Mouse (Mus musculus) layer of hippocampus, adult 8-10 months (tissue): ENCODE measurements around the gene Ppp2r3a. TPM values are rescaled to one million over a fixed set of nuclear protein-coding genes. Genes with fewer than 3 reads are reported as not detected.
A peak's percentile ranks its signal among the peaks of the same experiment; 100 is the strongest.

ENCODE experiments used
- DNase-seq, 2 experiments: peaks; one replicate each; pipeline ENCODE4 v3.0.0; 2022; ENCODE audit warnings: low spot score in 2 of 2
- total RNA-seq, 4 experiments: library from RNA; stranded (reverse); gene quantifications; 2 replicates each; pipeline ENCODE4 v1.2.4; 2022

Ppp2r3a gene
- total RNA-seq = 10 to 100 TPM; 29.4 to 36.3 (median 33.1) TPM

DNA sequence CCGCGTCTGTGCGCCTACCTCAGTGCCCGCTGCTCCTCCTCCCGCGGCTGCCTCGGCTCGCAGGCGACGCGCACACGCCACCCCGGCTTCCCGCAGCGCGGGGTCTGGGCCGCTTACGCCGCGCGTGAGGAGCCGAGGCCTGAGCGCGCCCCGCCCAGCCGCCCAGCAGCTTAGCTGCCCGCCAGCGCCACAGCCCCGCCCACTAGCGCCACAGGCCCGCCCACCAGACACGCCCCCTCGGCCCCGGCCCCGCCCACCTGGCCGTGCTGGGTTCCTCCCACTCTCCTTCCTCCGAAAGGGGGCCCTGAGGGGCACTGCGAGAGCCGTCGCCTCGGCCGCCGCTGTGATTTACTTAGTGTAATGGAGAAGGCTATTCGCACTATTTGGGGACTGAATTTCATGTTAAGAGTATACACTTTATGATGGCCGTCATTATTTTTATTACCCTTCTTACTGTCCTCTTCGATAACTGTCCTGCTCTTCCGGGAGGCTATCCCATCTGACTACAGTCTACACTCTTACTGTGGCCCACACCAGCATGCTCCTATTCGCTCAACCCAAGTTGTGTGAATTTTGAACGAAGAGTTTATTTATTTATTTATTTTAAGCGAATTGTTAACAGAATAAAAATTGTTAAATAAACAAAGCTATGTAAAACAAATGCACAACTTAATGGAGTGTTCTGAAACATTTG, at the start of gene Ppp2r3a:
Gene Ppp2r3a (minus strand): TSS at position 152 of the 694 bp plus-strand sequence.
- peak; percentile 92 to 96 for DNase-seq

DNA sequence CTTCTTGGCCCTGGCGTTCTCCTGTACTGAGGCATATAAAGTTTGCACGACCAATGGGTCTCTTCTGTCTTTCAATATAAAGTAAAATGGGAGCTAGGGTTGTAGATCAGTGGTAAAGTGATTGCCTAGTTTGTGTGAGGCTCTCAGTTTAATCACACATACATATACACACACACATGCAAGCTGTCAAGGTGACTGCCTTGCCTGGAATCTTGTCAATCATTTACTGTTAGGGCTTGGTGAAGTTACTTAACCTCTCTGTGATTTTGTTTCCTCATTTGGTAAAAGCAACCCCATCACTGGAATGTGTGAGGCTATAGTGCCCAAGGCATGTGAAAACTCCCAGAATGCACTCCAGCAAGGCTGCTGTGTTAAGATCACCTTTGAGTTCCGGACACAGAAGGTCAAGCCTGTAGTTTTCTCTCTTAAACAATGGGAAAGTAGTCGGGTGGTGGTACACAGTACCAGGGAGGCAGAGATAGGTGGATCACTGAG, 48.9 kb upstream of the Ppp2r3a start:
- no peak for DNase-seq

DNA sequence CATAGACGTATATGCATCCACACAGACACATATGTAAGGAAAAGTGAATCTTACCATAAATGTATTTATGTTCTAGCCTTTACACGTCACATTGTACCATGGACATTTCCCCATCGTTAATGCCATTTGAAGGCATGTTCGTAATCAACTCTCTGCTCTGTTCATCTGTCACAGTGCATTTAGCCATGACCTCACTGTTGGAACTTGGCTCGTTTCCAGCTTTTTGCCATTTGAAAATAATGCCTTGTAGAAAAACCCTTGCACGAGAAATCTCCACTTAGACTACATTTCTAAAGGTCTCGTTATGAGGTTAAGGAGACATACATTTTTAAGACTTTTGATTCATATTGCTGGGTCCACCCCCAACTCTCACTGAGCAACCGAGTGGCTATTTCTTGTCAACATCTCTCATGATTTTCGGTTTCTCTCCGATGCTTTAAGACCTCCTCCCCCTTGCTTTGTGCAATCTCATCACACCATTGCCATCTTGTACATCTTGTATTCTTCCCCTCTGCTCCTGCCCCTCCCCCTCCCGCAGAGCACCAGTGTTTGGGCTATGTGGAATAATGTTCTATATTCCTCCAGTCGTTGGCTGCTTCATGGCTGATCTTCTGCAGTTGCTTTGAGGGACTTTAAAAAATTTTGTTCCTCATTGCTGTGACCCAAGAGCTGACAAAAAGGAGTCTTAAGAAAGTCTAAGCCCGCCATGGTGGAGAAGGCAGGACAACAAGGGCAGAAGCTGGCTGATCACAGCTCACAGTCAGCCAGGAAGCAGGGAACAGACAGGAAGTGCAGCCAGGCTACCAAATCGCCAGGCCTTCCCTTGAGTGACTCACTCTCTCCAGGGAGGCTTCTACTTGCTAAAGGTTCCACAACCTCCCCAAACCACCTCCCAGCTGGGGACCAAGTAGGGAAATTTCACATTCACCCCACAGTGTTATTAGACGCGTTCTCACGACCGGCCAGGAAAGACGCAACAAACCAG, 40.4 kb upstream of the Ppp2r3a start:
- DNase-seq = no peak

DNA sequence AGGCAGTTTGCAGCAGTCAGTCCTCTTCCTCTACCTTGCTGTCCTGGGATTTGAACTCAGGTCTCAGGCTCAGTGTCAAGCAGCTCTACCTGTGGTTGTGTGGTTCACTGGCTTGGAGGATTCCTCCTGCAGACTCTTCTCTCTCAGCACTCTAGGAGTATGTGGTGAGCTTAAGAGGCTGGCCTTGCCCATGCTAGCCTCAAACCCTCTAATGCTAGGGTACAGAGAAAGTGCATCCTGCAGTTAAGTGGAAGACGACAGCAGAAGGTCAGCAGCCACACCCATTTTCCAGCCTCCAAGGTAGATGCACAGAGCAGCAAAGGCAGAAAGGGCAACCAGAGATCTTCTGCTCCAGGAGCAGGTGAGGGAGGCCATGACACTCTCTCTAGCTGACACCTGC, 39.3 kb upstream of the Ppp2r3a start:
- no peak for DNase-seq

DNA sequence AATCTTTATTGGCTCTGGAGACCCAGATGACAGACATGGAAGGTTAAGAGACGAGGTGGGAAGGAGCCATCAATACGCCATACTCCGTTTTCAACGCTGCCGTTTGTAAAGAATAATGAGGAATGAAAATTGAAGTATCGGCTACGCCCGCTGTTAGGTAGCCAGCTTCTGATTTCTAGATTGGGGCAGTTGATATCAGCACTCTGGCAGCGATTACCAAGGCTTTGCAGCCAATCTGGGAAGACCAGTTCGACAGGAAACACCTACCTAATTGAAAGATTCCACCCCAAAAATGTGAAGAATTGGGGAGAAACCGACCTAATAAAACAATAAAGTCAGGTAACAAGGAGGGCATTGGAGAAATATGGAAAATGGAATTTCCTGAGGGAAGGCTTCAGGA, 38.2 kb upstream of the Ppp2r3a start:
- no peak for DNase-seq

DNA sequence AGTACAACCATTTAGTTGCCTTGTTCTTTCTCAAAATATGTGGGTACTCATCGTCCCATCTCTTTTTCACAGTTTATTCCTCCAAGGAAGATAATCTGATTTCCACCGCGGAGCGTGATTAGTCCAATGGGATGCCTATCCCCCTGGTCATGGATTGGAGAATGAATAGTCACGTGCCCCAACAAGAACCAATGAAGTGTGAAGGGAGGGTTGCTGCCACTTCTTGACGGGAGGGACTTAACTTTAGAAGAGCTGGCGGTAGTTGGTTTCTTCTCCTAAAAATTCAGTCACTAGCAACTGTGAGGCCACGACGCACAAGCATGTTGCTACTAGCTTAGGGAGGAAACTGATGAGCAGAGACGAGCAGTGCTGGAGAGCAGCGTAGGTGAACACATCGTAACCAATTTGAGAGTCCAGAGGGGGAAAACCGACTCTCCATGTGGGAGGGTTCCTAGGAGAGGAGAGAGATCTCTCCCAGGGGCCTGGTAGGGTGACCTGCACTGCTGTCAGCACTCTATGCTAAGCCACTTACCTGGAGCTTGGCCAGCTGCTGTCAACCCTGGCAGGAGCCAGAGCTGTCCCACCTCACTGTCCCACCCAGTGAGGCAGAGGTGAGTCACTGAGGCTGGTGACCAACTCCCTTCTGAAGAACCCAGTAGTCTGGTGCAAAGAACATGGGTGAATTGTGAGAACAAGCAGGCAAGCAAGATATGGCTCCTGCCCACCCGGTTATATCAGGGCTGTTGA, 37.5 kb upstream of the Ppp2r3a start:
- no peak for DNase-seq

DNA sequence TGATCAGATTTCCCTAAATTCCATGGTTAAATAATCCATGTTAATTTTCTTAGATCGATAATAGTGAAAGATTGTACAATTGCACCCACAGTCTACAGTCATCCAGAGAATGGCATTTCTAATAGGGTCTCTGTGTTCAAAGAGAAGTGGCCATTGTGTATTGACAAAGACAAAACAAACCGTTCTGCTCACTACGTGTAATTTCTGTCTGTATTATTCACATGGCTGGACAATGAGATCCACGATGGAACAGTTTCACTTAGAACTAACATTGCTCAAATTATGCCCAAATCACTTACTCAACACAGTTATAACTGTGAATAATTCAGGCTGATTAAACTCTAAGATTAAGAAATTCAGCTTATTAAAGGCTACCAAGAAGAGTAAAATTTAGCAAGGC, 35.2 kb upstream of the Ppp2r3a start:
- DNase-seq = no peak

DNA sequence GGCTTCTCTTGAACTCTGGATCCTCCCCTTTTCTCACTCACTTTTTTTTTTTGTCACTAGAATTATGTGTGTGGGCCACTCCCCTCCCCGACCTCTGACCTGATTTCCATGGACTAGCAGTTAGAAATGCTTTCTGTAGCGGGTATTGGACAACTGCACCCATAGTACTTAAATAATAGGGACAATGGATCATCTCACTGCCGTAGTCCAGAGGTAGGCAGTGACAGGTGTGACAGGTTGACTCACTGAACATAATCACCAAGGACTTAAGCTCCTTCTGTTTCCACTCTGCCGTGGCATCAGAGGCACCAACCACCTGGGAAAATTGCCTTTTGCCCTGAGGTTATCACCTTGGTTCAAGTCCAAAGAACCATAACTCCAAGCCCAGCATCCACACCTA, 32.5 kb upstream of the Ppp2r3a start:
- no peak for DNase-seq

DNA sequence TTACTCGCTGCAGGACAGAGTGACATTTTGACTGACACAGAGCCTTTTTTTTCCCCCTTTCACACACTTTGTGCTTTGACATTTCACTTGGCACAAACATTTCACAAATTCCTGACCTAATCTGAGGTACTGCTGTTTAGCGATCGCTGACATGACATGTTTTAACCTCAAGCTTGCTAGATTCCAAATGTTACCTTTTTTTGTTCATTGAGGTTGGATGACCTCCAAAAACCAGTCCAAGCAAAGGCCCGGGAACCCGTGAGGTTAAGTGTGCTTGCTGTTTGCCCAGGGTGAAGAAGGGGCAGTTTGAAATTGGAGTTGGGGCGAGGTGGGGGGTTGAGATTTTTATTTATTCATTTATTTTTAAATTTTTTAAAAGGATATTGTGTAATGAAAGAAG, 31.1 kb upstream of the Ppp2r3a start:
- no peak for DNase-seq

DNA sequence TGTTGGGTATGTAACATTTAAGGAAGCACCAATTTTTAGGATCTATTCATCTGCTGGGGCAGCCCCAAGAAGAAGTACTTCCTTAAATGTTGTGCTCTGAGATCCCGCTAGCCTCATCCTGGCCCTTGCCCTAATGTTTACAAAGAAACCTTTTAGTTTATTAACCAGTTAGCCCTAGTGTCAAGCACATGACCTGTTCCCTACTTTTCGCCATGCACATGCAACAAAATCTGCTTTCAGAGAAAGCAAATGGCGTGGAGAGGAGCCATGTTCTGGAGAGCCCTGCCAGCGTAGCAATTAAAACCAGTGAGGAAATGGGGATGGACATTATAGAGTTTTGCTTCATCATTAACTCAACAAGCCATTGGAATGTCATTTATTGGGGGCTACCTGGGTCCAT, 30.3 kb upstream of the Ppp2r3a start:
- DNase-seq = no peak

DNA sequence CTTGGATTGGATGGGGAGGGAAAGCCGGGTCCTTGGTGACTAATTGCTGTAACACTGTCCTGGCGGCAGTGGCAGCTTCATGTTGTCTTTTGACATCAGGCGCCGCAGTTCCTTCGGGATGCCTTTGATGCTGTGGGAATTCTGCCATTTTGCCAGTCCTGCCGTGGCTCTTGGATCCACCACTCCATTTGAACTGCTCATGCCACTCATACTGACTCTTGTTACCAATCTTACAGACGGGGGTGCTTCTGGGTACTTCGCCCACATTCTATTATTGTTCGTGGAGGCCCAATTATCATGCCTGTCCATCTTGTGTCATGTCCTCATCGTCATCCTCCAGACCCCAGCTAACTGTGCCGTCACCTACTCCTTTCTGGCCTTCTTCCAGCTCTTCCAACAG, 29.7 kb upstream of the Ppp2r3a start:
- no peak for DNase-seq

DNA sequence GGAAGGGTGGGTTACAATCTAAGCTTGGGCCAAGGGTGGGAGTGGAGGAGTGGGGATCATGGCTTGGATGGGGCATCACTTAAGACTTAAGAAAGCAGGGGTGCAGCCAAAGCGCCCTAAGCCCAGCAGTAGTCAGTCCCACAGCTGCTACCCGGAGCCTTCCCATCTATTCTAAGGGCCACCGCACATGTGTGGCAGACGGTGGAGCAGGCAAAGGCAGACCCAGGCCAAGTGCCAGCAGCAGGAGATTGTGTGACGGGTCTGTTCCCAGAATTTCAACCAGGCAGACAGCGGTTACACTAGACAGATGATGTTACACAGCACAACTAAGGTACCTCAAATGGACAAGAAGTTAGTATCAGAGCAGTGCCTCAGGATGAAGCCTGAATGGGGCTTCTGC, 29.3 kb upstream of the Ppp2r3a start:
- DNase-seq = no peak

DNA sequence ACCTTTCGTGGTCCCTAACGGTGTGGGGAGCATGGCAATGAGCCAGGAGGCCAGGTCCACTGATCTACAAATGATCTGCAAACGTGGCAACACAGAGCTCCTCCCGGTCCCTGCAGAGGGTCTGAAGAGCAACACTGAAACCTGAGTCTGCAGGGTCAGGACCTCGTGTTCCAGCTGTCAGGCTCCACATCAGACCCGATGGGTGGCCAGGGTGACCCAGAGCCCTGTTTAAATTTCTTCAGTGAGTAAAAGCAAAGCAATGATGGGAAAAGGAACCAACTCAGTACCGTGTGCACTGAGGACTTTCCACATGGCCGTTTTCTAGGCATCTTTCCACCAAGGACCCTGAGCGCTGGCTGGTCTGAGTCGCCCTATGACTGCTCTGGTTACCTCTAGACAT, 28.6 kb upstream of the Ppp2r3a start:
- no peak for DNase-seq

DNA sequence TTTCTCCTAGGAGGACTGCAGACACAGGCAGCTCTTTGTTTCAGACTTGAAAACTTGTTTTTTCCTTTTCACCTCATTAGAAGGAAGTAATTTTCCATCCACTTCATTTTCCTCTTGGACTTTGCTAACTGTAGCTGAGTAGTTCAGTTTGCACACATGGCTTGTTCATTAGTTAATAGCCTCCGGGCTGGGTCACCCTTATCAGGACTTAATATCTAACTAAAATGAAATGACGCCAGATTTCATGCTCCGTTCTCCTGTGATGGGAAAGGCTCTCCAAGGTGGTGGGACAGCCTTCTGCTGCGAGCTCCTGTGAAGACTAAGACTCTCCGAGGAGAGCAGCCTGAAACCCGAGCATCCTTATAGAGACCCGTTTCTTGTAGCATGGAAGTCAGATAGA, 21.1 kb upstream of the Ppp2r3a start:
- no peak for DNase-seq

DNA sequence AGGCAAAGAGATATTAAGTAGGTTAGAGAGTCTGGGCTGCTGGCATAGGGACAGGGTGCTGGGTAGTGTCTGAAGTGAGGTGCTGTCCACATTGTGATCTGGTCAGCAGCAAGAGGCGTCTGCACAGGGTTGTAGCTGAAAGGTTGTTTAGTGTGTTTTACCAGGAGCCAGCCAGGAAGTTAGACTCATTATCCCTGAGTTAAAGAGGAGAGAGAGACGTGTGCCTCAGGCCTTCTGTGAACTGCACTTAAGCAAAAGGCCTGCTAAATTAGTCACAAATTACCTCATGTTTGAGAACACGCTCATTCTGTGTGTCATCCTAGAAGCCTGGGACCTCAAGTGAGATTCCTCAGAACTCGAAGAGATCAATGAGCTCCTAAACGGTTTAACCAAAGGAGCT, 18.4 kb upstream of the Ppp2r3a start:
- DNase-seq = no peak

DNA sequence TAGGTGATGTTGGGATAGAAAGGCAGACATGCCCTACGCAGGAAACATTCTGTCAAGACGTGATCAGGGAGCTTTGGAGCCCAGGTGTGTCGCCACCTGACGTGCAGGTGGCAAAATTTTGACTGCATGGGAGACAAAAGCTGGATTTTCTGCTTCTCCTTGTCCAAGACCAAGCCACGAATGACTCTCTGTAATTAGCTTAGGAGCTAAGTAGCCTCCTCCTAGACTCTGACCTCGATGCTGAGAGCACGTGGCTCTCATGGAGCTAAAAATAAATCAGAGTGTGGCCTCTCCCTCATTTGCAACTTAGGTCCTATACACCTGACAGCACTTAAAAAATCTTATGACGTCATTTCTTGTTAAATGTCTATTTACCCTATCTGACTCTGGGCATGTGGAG, 14.4 kb upstream of the Ppp2r3a start:
- no peak for DNase-seq

DNA sequence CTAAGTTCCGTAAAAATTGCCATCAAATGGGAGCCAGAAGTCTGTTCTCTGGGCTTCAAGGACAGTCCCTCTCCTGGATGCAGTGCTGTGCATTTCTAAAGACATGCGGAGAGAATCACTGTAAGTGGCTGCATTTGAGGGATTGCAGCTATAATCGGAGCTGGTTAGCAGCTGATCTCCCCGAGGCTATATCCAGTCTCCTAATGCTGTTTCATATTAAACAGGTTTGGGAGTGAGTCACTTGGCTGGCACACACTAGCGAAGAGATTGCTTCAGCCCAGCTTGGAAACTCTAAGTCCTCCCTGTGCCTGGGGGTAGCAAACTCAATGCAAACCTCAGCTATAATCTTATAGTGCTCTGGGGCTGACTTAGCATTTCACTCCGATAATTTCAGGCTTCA, 14.0 kb upstream of the Ppp2r3a start:
- DNase-seq = peak; percentile 29 to 44

DNA sequence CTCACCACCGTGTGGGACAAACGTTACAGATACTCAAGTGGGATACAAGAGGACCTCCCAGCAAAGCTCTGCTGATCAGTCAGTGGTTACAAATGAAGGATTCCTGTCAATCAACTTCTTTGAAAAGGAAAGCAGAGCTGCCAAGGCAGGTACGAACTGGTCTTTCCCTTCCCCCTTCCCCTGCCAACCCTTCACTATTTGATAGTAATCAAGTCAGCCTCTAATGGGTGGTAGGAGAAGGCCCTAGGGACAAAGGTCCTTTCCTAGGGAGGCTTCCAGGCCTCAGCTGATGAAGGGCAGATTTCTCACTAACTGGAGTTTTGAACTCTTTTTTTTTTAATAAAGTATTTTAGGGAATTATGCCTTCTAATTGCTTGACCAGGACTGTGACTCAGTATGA, 11.2 kb upstream of the Ppp2r3a start:
- no peak for DNase-seq

DNA sequence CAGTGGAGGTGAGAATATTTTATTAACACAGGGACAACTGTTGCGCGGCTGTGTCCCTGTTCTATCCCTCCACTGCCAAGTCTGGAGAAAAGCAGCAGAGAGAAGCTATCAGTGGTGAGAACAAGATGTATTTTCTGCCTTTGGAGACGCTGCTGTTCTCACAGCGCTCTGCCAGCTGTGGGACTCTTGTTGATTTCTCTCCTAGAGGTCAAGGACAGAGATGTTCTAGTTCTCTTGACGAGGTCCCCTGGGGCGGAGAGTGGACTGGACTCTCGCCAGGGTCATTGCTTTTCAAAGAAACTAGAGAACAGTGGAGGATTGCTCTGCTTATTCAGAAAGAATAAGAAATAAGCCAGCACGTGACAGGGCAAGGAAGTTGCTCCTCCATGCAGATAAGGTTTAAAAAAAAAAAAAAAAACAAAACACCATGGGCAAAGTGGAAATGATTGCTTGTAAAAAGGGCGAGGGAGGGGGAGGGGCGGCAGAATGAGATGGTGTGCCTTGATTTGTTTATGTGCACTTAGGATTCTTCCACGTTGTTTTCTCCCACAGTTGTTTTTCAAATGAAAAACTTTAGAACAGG, 10.5 kb upstream of the Ppp2r3a start:
- DNase-seq = peak in 1 of 2 experiments; percentile 20

DNA sequence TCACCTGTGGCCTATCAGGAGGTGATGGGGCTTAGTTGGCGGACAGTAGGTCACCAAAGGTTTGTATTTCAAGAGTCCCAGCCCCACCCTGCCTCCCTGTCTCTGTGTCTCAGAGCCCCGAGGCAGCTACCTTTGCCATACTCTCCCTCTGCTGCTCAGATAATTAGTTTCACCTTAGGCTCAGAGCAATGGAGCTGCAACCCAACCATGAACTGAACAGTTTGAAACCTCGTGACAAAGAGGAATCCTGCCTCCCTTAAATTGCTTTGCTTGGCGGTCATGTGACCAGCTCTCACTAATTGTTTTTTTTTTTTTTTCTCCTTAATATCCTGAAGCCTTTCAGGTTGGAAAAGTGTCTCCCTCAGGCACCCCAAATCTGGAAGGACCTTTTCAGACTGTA, 9.8 kb upstream of the Ppp2r3a start:
- DNase-seq = no peak

DNA sequence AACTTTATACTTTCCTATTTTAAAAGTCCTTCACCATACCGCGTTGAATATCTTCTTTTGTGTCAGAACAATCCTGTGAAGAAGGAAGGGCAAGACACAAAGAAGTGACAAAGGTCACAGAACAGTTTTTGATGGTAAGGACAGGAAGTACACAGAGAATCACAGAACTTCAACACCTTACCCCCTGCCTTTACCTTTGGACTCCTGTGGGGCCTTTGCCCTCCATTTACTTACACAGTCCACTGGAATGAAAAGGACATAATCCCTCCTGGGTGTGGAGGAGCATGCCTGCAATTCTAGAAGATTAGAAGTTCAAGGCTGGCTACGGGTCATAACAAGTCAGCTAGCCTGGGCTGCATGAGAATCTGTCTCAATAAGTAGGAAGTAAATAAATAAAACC, 1.5 kb upstream of the Ppp2r3a start:
- no peak for DNase-seq
